Mouse (Mus musculus) cerebellum, adult (tissue): ENCODE results near the gene Dgcr2.

Source experiments
- ATAC-seq: cut with Nextera tagmentation; 2 replicates; pipeline ENCODE4 v1.9.2; 2017; ENCODE audit warnings: mild to moderate bottlenecking, moderate library complexity, mixed read lengths; ENCODE audit not compliant: insufficient number of reproducible peaks, low FRiP score, low TSS enrichment

Gene Dgcr2

GRCm38 (mm10) chr16:17853263-17853662 is 45.1 kb downstream of the Dgcr2 start:
- no peak for ATAC-seq

- peak; percentile 85 for ATAC-seq
These were observed 46.5 kb downstream of the Dgcr2 start for GRCm38 (mm10) chr16:17851860-17852259.

GRCm38 (mm10) chr16:17851331-17851730 is 47.0 kb downstream of the Dgcr2 start:
- peak; percentile 22; the same call in 1 of the 2 replicates for ATAC-seq

- no peak for ATAC-seq
These were observed 48.9 kb downstream of the Dgcr2 start for GRCm38 (mm10) chr16:17849486-17849885.

GRCm38 (mm10) chr16:17848928-17849327 is 49.4 kb downstream of the Dgcr2 start:
- 0 out of 2 replicates have a peak, but pooled peaks have one; percentile 23 for ATAC-seq

- no peak for ATAC-seq
These were observed 49.9 kb downstream of the Dgcr2 start for GRCm38 (mm10) chr16:17848431-17848830.

- ATAC-seq: no peak
These were observed 54.5 kb downstream of the Dgcr2 start for GRCm38 (mm10) chr16:17843701-17844365.

GRCm38 (mm10) chr16:17842437-17842836 is 55.9 kb downstream of the Dgcr2 start:
- ATAC-seq: no peak

GRCm38 (mm10) chr16:17839976-17840375 is 58.4 kb downstream of the Dgcr2 start:
- peak; percentile 31; the same call in 1 of the 2 replicates for ATAC-seq

GRCm38 (mm10) chr16:17838051-17838450 is 60.3 kb downstream of the Dgcr2 start, which contains the start of gene Car15:
Gene Car15, minus strand, starts transcription at chr16:17838364.
- no peak for ATAC-seq

- no peak for ATAC-seq
These were observed 62.9 kb downstream of the Dgcr2 start for GRCm38 (mm10) chr16:17835481-17835880.

- ATAC-seq: no peak
These were observed 63.8 kb downstream of the Dgcr2 start for GRCm38 (mm10) chr16:17834543-17834942.

GRCm38 (mm10) chr16:17833681-17834399 is 64.5 kb downstream of the Dgcr2 start:
- ATAC-seq: peak; percentile 56; the same call in 1 of the 2 replicates

- ATAC-seq: peak; percentile 37; the same call in 1 of the 2 replicates
These were observed 65.1 kb downstream of the Dgcr2 start for GRCm38 (mm10) chr16:17833321-17833680.

- ATAC-seq: no peak
These were observed 65.5 kb downstream of the Dgcr2 start, which contains the start of gene B830017H08Rik for GRCm38 (mm10) chr16:17832821-17833220. Gene B830017H08Rik, plus strand, starts transcription at chr16:17833121.

GRCm38 (mm10) chr16:17831781-17832180 is 66.6 kb downstream of the Dgcr2 start:
- ATAC-seq: no peak

GRCm38 (mm10) chr16:17830385-17831178 is 67.8 kb downstream of the Dgcr2 start:
- ATAC-seq: no peak

- no peak for ATAC-seq
These were observed 69.5 kb downstream of the Dgcr2 start for GRCm38 (mm10) chr16:17828867-17829266.

GRCm38 (mm10) chr16:17828229-17828628 is 70.1 kb downstream of the Dgcr2 start:
- ATAC-seq: no peak

- ATAC-seq: peak; percentile 81; the same call in 1 of the 2 replicates
These were observed 71.9 kb downstream of the Dgcr2 start for GRCm38 (mm10) chr16:17826500-17826899.

GRCm38 (mm10) chr16:17816528-17816927 is 81.8 kb downstream of the Dgcr2 start:
- no peak for ATAC-seq
